Mouse (Mus musculus) adrenal gland, postnatal 36 days (tissue): ENCODE data around the gene Toe1. TPM values are rescaled to one million over a fixed set of nuclear protein-coding genes. Genes with fewer than 3 reads are reported as not detected.

ENCODE experiments used
- DNase-seq, 2 experiments: peaks; one replicate each; pipeline ENCODE4 v3.0.0; 2021; ENCODE audit warnings: mixed read lengths in 1 of 2
- total RNA-seq, 2 experiments: library from RNA; stranded (reverse); gene quantifications; 2 replicates each; pipeline ENCODE4 v1.2.3; 2021

Toe1 gene
- total RNA-seq, 2 experiments from 2014 or later = 16.9 to 20.8 TPM

DNA sequence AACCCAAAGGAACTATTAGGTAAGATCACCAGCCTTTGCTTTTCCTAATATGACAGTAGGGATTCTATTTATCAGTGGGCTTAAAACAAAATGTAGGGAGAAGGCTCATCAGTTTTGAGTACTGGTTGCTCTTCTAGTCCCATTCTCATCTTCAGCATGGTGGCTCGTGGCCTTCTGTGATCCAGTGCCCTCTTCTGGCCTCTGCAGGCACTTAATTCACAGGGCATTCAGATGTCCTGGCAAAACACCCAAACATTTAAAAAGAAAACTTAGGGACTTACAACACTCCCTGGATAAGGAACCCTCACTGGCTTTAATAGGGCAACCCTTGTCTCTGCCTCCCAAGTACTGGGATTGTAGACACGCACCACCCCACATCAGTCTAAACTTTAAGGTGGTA is 13.2 kb downstream of the Toe1 start:
- no peak for DNase-seq

DNA sequence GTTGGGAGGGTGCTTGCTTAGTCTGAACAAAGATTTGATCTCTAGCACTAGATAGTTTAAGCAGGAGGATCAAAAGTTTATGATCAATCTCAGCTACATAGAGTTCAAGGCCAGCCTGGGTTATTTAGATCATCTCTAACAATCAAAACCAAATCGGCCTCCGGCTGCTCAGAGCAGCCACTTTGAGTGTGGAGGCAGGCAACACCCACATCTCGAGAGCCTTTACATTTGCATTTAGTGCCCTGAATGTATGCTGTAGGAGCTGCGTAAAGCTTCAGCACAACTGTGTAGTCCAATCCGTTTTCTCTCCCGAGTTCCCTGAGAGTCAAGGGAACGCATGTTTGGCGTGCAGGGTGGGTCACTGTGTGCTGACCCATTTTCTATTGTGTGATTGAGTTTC is 15.0 kb downstream of the Toe1 start:
- no peak for DNase-seq

DNA sequence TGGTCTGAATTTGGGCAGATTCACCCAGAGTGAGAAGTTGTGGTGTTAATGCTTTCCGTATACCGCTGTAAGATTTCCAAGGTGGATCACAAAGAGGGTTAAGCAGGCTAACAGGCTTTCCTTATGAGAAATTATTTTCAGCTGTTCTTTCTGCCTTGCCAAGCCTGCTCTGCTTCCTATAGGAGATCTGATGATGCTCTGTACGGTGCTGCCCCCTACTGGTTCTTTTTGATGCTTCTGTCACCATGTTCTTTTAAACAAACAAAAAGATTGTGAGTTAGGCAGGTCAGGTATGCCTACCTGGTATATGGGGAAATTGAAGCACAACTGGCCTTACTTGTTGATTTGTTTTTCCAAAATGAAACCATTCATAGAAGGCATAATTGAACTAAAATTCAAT is 18.5 kb downstream of the Toe1 start:
- peak; percentile 77 to 87 for DNase-seq

DNA sequence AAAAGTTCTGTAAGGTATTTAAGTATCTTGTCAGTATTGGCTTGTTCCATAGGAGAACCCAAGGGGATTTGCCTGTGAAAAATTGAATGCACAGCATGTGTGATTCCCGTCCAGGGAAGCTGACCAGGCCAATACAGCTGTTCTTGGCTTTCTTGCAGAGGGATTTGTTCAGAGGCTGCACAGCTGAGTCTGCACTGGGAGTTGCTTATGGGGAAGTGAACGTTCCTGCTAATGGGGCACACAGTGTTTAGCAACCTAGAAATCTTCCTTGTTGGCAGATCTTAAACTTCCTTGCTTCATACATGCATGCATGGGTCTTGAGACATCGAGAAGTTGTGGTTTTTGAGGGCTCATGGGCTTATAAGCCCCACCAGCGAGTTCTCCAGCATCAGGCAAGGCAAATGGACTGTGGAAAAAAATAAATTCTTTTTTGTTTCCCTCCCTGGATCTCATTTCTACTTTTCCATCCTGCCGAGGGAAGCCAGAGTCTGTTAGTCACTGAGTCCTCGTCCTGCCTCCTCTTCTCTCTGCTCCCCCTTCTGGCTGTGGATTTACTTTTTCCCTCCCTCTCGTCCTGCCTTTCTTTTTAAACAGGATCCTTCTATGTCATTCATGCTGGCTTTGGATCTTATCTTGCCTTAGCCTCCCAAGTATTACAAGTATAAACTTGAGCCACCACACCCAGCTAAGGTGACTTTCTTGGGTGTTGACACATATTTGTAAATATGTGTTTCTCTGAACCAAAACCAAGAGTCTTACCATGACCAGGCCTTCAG is 19.3 kb downstream of the Toe1 start:
- peak in 1 of 2 experiments; percentile 31 for DNase-seq

- no peak for DNase-seq
Observed at GRCm38 (mm10) chr4:116786587-116786986, 20.9 kb downstream of the Toe1 start.

DNA sequence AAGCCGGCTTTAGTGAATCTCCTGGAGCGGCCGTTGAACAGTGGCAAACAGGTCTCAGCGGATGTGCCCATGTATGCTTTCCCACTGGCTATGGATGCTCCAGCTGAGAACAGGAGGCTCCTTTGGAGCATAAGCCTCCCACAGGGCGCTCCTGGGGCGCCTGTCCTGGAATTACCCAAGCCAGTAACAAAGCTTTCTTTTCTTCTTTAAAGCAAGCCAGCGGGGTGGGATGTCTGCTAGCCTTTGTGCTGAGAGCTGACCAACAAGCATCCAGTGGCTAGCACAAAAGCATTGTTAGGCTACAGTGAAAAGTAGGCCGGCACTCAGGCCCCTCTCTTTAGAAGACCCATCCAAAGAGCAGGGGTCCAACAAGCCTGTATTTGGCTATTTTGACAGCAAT is 25.3 kb downstream of the Toe1 start:
- no peak for DNase-seq

DNA sequence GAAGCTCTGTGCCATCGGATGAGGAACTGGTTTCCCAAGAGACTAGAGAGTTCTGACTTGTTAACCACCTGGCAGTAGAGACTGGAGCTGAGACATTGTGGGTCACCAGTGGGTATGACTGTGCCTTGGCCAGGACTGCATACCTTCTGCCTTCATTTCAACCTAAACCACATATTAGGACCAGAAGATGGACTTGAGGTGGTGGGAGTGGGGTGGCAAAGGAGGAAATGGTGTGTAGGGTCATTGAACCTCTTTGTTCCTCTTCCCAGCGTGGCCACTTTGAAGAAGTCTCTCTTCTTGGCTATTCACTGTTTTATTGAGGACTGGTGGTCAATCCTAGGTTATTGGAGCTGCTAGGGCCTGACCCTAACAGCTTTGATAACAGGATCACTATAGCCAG is 26.1 kb downstream of the Toe1 start:
- no peak for DNase-seq

DNA sequence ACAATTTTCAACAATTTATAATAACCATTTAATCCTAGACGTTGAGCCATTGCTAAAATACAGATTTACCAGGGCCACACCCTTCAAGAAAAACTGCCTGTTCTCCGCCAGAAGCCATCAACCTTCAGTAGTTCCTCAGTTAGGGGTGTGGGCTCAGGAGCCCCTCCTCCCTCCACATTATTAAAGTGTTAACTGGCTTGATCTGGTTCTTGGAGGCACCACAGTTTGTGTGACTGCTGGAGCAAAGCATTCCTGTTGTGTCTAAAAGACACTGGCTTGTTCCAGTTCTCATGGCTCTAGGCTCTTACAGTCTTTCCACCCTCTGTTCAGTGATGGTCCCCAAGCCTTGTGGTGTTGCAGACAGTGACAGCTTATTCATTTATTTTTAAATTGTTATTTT is 26.9 kb downstream of the Toe1 start:
- no peak for DNase-seq

GRCm38 (mm10) chr4:116777079-116777478 is 30.4 kb downstream of the Toe1 start:
- DNase-seq = no peak

- DNase-seq = no peak
Observed at GRCm38 (mm10) chr4:116776391-116776790, 31.0 kb downstream of the Toe1 start.

- DNase-seq = no peak
Observed at GRCm38 (mm10) chr4:116769060-116769459, 38.4 kb downstream of the Toe1 start.

DNA sequence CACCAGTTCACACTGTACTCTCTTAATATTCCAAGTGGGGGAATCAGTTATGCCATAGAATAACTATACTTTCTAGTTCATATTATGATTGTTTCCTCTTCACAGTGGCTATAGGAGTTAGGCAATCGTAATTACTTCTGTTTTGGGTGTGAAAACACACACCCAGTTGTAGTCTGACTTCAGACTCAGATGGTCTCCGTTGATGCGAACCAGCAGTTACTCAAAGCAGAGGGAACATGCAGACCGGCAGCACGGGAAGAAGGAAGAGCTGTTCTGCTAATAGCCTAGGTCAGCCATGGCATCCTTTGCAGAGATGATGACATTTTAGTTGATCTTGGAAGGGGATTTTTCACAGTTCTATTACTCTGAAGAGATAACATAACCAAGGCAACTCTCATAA is 38.9 kb downstream of the Toe1 start:
- no peak for DNase-seq

- no peak for DNase-seq
Observed at GRCm38 (mm10) chr4:116764001-116764400, 43.4 kb downstream of the Toe1 start.

GRCm38 (mm10) chr4:116761914-116762313 is 45.5 kb downstream of the Toe1 start:
- DNase-seq = no peak

DNA sequence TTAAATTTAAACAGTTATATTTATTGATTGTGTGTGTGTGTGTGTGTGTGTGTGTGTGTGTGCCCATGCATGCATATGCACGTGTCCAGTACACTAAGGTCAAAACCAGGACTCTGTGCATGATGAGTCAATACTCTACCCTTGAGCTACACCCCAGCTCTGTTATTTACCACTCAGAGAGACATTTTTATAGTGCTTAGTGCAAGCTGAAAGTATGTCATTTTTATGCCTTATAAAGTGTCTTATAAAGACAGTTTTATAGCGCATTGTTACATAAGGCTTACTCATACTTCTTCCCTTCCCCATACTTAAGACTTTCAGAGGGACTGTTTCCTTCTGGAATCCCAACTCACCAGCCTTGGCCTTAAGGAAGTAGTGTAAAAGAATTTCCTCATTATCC is 57.7 kb downstream of the Toe1 start:
- peak; percentile 8 to 16 for DNase-seq

Other genes starting within 250 kb of the Toe1 start
- 10 to 100 TPM; 64.9 to 85.9 TPM for gene Gpbp1l1, start 250.0 kb downstream of the Toe1 start, total RNA-seq
- 10 to 100 TPM in 1 of 2 experiments, 1 to 10 TPM in 1; 9.1 to 12.1 TPM for gene Ccdc17, start 211.0 kb downstream of the Toe1 start, total RNA-seq
- 10 to 100 TPM; 29.8 to 35.0 TPM for gene Nasp, start 179.7 kb downstream of the Toe1 start, total RNA-seq
- 100 to 1,000 TPM; 864 to 917 TPM for gene Akr1a1, start 156.0 kb downstream of the Toe1 start, total RNA-seq
- 100 to 1,000 TPM; 682 to 824 TPM for gene Prdx1, start 122.1 kb downstream of the Toe1 start, total RNA-seq
- 10 to 100 TPM; 32.9 to 33.5 TPM for gene Mmachc, start 99.2 kb downstream of the Toe1 start, total RNA-seq
- 10 to 100 TPM; 16.2 to 19.2 TPM for gene Ccdc163, start 99.1 kb downstream of the Toe1 start, total RNA-seq
- 1 to 10 TPM; 2.9 to 5.9 TPM for gene Tesk2, start 86.7 kb downstream of the Toe1 start, total RNA-seq
- 1 to 10 TPM; 2.4 to 3.2 TPM for gene Mutyh, start 83 bp upstream of the Toe1 start, total RNA-seq
- gene Hpdl, start 14.1 kb upstream of the Toe1 start, total RNA-seq = 1 to 10 TPM; 1.9 to 2.6 TPM
- gene Zswim5, start 69.7 kb upstream of the Toe1 start, total RNA-seq = 1 to 10 TPM; 3.6 to 5.1 TPM
- gene Urod, start 186.8 kb upstream of the Toe1 start, total RNA-seq = 100 to 1,000 TPM in 1 of 2 experiments, 10 to 100 TPM in 1; 97.9 to 126 TPM
- gene Hectd3, start 187.7 kb upstream of the Toe1 start, total RNA-seq = 10 to 100 TPM; 22.5 to 26.9 TPM
- 10 to 100 TPM; 29.0 to 33.6 TPM for gene Eif2b3, start 211.8 kb upstream of the Toe1 start, total RNA-seq